Mouse (Mus musculus) forebrain, embryonic 13.5 days (tissue): Measurements from ENCODE around the gene Cd47. TPM values are rescaled to one million over a fixed set of nuclear protein-coding genes. Genes with fewer than 3 reads are reported as not detected.

Experiments used
- ATAC-seq: fragments of 200-750 bp; cut with Nextera tagmentation; 2 replicates; pipeline ENCODE4 v1.8.0; 2017
- H3K27ac ChIP-seq: fragments of 300-500 bp; sonication (generic); 2 replicates; pipeline ENCODE4 v1.5.1; 2015; ENCODE audit warnings: inconsistent platforms, mild to moderate bottlenecking, moderate library complexity
- H3K27me3 ChIP-seq: fragments of 300-500 bp; sonication (generic); 2 replicates; pipeline ENCODE4 v1.6.1; 2015; ENCODE audit warnings: mild to moderate bottlenecking, inconsistent platforms
- H3K36me3 ChIP-seq: fragments of 300-500 bp; sonication (generic); 2 replicates; pipeline ENCODE4 v1.6.1; 2015; ENCODE audit warnings: mild to moderate bottlenecking, inconsistent platforms; ENCODE audit not compliant: poor library complexity, severe bottlenecking
- H3K4me1 ChIP-seq: fragments of 300-500 bp; sonication (generic); 2 replicates; pipeline ENCODE4 v1.6.1; 2015; ENCODE audit warnings: inconsistent platforms
- H3K4me2 ChIP-seq: fragments of 300-500 bp; sonication (generic); 2 replicates; pipeline ENCODE4 v1.6.1; 2015; ENCODE audit warnings: inconsistent platforms, mild to moderate bottlenecking, moderate library complexity
- H3K4me3 ChIP-seq: fragments of 300-500 bp; sonication (generic); 2 replicates; pipeline ENCODE4 v1.5.1; 2015; ENCODE audit warnings: mild to moderate bottlenecking, inconsistent platforms
- H3K9ac ChIP-seq: fragments of 300-500 bp; sonication (generic); 2 replicates; pipeline ENCODE4 v1.6.1; 2015; ENCODE audit warnings: mild to moderate bottlenecking, inconsistent platforms
- H3K9me3 ChIP-seq: fragments of 300-500 bp; sonication (generic); replicated peaks from 2 replicates; pipeline ENCODE4 v1.6.1; 2016; ENCODE audit warnings: inconsistent platforms
- WGBS: fragments of 180-500 bp; shearing (Covaris S2); methylation state at CpG from one replicate; pipeline ENCODE4 v1.1.7; 2015; 5-methylcytosine and 5-hydroxymethylcytosine counted together
- polyA plus RNA-seq: library from polyadenylated mRNA; unstranded; fragments of >200 nt; fragmentation: Nextera tagmentation; extraction: Ambion mirVana; gene quantifications from 2 replicates; pipeline ENCODE4 v1.2.1, GENCODE M21; 2015

The Cd47 gene
- polyA plus RNA-seq, 1 experiment from 2014 or later: 80.4 TPM

GRCm38 (mm10) chr16:49796271-49796670 is 4.1 kb upstream of the Cd47 start:
- 90% methylated on average over 2 of the region's 2 CpGs for WGBS
- H3K36me3 ChIP-seq: no peaks in the 10 kb centered on the region
- no peak overlapping the region for H3K4me2 ChIP-seq
- no peaks in the 10 kb centered on the region for H3K27me3 ChIP-seq
- no peaks in the 10 kb centered on the region for H3K4me1 ChIP-seq
- no peak for ATAC-seq
- no peak overlapping the region for H3K27ac ChIP-seq
- H3K9me3 ChIP-seq: no peaks in the 10 kb centered on the region
- no peak overlapping the region for H3K9ac ChIP-seq
- H3K4me3 ChIP-seq: no peak overlapping the region

DNA sequence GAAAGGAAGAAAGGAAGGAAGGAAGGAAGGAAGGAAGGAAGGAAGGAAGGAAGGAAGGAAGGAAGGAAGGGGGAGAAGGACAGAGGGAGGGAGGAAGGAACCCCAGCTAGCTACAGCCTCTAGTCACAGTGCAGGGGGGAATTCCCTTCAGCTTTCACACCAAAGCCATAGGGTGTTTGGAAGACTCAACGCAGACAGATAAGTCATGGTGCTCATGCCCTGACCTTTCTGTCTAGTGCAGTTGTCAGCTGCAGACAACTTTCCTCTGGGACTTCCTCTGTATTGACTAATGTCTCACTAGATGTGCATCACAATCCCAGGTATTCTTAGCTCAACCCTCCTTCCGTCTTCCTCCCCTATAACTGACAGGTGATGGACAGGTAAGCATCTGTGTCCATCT is 3.4 kb upstream of the Cd47 start:
- Histone ChIP-seq H3K4me1 (no peaks in the 10 kb centered on the region), H3K4me2 (no peak overlapping the region)

DNA sequence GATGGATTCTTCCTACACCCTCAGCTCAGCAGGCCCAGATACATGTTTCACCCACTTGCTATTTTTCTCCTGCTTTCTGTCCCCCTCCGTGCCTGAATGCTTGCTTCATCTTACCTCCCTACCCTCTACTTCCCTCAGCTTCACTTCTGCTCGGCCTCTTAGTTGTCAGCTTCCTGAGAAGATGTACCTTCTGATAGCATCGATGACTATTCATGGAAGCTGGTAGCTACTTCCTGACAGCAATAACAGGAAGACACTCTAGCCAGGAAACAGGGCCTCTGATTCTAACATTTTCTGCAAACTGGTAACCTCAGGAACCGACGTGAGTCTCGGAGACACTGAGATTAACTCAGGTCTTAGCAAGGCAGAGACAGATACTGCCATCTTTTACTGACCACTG is 1.5 kb upstream of the Cd47 start:
- Histone ChIP-seq H3K9ac (no peak overlapping the region), H3K4me1 (peaks cover 5% of the 10 kb centered on the region), H3K27me3 (no peaks in the 10 kb centered on the region), H3K27ac (no peak overlapping the region), H3K4me2 (no peak overlapping the region), H3K4me3 (no peak overlapping the region), H3K9me3 (no peaks in the 10 kb centered on the region), H3K36me3 (no peaks in the 10 kb centered on the region)
- WGBS: 86% methylated on average over 6 of the region's 6 CpGs
- ATAC-seq: no peak

More for the DNA sequence above, 3.4 kb upstream of the Cd47 start:
- H3K27me3 ChIP-seq: no peaks in the 10 kb centered on the region
- H3K9me3 ChIP-seq: no peaks in the 10 kb centered on the region
- no peak overlapping the region for H3K4me3 ChIP-seq
- no peak for ATAC-seq
- H3K9ac ChIP-seq: no peak overlapping the region
- H3K36me3 ChIP-seq: no peaks in the 10 kb centered on the region
- H3K27ac ChIP-seq: no peak overlapping the region
- 91% methylated on average over 2 of the region's 2 CpGs for WGBS

GRCm38 (mm10) chr16:49800996-49801395 is 663 bp downstream of the Cd47 start:
- H3K27ac ChIP-seq: no peak overlapping the region
- ATAC-seq: no peak
- no peak overlapping the region for H3K4me3 ChIP-seq
- H3K4me2 ChIP-seq: no peak overlapping the region
- no peak overlapping the region for H3K9ac ChIP-seq
- peaks cover 20% of the 10 kb centered on the region for H3K4me1 ChIP-seq
- WGBS: 88% methylated on average over 5 of the region's 5 CpGs
- no peaks in the 10 kb centered on the region for H3K27me3 ChIP-seq
- no peaks in the 10 kb centered on the region for H3K36me3 ChIP-seq
- no peaks in the 10 kb centered on the region for H3K9me3 ChIP-seq

DNA sequence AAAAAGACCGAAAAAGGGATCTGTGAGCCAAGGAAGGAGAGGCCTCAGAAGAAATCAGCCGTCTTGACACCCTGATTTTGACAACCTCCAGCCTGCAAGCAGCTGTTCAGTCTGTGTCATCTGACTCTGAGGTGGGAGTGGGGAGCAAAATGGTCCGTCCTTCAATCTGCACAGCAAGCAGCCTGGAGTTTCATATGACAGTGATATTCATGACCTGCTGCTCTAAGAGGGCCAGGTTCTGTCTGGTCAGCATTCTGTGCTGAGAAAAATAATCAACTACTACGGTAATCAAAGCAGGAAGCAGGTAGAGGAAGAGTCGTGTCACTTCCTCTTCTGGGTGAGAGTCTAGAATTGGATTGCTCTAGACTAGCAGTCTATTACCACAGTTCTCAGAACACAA is 1.1 kb downstream of the Cd47 start:
- ATAC-seq: no peak
- Histone ChIP-seq H3K9ac (no peak overlapping the region), H3K4me3 (no peak overlapping the region), H3K27me3 (no peaks in the 10 kb centered on the region), H3K9me3 (no peaks in the 10 kb centered on the region), H3K4me2 (no peak overlapping the region), H3K4me1 (peaks cover 20% of the 10 kb centered on the region), H3K27ac (no peak overlapping the region), H3K36me3 (no peaks in the 10 kb centered on the region)
- WGBS: 75% methylated on average over 5 of the region's 5 CpGs

- no peak overlapping the region for H3K4me2 ChIP-seq
- H3K4me3 ChIP-seq: no peak overlapping the region
- peaks cover 20% of the 10 kb centered on the region for H3K4me1 ChIP-seq
- no peaks in the 10 kb centered on the region for H3K27me3 ChIP-seq
- H3K36me3 ChIP-seq: no peaks in the 10 kb centered on the region
- no peak overlapping the region for H3K9ac ChIP-seq
- H3K9me3 ChIP-seq: no peaks in the 10 kb centered on the region
- WGBS: 49% methylated on average over 2 of the region's 2 CpGs
- no peak overlapping the region for H3K27ac ChIP-seq
- ATAC-seq: no peak
These were observed 2.7 kb downstream of the Cd47 start for GRCm38 (mm10) chr16:49802993-49803392.

DNA sequence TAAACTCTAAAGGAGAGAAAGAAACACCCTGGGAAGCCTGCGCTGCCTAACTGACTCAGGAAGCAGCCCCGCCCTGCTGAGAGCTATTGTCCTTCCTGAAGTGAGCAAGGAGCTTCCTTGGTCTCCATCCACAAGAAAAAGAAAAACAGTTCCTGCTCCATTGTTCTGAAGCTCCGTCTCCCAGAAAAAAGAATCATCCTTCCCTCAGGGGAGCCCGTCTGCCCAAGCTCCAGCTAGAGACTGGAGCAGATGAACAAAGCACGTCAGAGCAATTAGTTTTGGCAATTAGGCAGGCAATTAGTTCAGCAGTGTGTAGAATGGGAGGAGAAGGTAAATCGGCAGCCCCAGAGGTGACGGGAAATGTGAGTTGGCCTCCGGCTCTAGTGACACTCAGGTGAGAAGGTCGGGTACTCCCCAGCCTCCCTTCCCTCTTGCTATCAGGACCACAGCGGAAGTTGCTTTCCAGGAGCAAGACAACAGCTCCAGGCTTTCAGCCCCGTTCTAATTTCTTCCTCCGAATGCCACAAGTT is 3.7 kb downstream of the Cd47 start:
- H3K27ac ChIP-seq: peak overlapping the region; percentile 63

DNA sequence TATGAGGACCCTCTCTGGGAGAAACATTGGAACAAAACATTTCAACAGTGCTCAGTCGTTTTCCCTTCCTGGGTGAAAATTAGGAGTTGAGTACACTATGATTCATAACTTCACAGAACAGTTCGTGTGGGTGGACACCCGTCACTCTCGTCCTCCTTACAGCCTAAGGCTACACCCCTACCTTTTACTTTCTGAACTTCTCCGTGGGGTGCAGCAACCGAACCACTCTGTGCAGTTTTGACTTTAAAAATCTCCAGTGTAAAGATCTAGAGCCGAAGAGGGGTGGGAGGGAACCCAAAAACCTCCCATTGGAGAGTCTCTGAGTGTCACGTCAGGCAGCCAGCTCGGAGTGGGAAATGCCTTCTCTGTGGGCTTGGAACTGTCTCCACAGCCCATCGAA is 6.6 kb downstream of the Cd47 start:
- Histone ChIP-seq H3K27me3 (no peaks in the 10 kb centered on the region), H3K4me2 (no peak overlapping the region), H3K4me1 (peaks cover 20% of the 10 kb centered on the region), H3K9ac (no peak overlapping the region), H3K9me3 (no peaks in the 10 kb centered on the region), H3K4me3 (no peak overlapping the region), H3K36me3 (no peaks in the 10 kb centered on the region), H3K27ac (no peak overlapping the region)
- ATAC-seq: no peak
- 83% methylated on average over 10 of the region's 10 CpGs for WGBS

More for the DNA sequence above, 3.7 kb downstream of the Cd47 start:
- no peaks in the 10 kb centered on the region for H3K27me3 ChIP-seq
- no peaks in the 10 kb centered on the region for H3K9me3 ChIP-seq
- H3K9ac ChIP-seq: peak overlapping the region; percentile 45
- H3K36me3 ChIP-seq: no peaks in the 10 kb centered on the region
- peaks cover 20% of the 10 kb centered on the region for H3K4me1 ChIP-seq
- 2% methylated on average over 12 of the region's 12 CpGs for WGBS
- H3K4me3 ChIP-seq: peak overlapping the region; percentile 33
- ATAC-seq: peak; percentile 81
- peak overlapping the region; percentile 61 for H3K4me2 ChIP-seq

DNA sequence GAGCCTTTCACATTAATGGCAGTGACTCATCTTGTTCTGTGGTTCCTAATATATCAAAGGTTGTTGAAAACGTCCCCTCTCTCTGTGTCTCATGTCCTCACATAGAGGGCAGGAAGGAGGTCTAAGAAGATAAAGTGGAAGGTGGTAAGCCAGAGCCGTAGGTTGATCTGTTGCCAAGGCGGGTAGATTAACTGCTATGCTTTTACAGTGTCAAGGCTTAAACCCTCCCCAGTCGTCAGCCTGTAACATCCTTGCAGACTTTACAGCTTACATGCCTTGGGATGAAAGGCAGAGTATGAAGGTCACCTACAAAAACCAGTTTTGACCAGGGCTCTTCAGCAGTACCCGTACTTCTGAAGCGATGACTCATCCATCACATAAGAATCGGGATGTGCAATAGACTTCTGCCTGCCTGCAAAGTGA is 7.1 kb downstream of the Cd47 start:
- no peak for ATAC-seq
- H3K4me2 ChIP-seq: no peak overlapping the region
- no peak overlapping the region for H3K4me3 ChIP-seq
- no peak overlapping the region for H3K27ac ChIP-seq
- H3K9ac ChIP-seq: no peak overlapping the region
- H3K4me1 ChIP-seq: peaks cover 20% of the 10 kb centered on the region
- no peaks in the 10 kb centered on the region for H3K27me3 ChIP-seq
- 87% methylated on average over 7 of the region's 7 CpGs for WGBS
- H3K36me3 ChIP-seq: no peaks in the 10 kb centered on the region
- H3K9me3 ChIP-seq: no peaks in the 10 kb centered on the region

DNA sequence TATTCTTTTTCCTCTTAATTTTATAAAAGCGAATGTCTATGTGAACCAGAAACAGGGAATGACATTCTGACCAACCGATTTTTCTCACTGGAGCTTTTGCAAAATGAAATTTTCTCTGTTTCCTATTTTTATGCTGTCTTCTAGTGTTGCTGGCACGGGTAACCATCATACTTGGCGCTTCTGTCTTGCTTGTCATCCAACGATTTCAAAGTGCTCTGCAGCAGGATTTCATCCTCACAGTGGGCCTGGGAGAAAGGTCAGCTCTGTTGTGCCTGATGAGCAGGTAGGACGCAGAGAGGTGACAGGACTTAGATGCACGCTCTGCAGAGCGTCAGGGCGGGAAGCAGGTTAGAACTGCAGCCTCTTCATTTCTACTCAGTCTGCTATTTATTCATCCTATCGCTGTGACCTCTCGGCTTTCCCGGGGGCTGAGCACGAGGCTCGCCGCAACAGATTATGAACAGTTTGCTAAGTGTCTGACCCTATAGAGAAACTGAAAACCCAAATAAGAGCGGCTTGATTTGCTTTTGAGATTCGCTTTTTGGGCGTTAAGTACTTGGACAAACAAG is 7.6 kb downstream of the Cd47 start:
- no peaks in the 10 kb centered on the region for H3K27me3 ChIP-seq
- H3K36me3 ChIP-seq: no peaks in the 10 kb centered on the region
- H3K4me2 ChIP-seq: no peak overlapping the region
- peaks cover 20% of the 10 kb centered on the region for H3K4me1 ChIP-seq
- ATAC-seq: no peak
- 88% methylated on average over 18 of the region's 18 CpGs for WGBS
- no peak overlapping the region for H3K27ac ChIP-seq
- no peaks in the 10 kb centered on the region for H3K9me3 ChIP-seq
- H3K4me3 ChIP-seq: no peak overlapping the region
- no peak overlapping the region for H3K9ac ChIP-seq

GRCm38 (mm10) chr16:49811897-49812296 is 11.6 kb downstream of the Cd47 start:
- WGBS: 82% methylated on average over 2 of the region's 2 CpGs

DNA sequence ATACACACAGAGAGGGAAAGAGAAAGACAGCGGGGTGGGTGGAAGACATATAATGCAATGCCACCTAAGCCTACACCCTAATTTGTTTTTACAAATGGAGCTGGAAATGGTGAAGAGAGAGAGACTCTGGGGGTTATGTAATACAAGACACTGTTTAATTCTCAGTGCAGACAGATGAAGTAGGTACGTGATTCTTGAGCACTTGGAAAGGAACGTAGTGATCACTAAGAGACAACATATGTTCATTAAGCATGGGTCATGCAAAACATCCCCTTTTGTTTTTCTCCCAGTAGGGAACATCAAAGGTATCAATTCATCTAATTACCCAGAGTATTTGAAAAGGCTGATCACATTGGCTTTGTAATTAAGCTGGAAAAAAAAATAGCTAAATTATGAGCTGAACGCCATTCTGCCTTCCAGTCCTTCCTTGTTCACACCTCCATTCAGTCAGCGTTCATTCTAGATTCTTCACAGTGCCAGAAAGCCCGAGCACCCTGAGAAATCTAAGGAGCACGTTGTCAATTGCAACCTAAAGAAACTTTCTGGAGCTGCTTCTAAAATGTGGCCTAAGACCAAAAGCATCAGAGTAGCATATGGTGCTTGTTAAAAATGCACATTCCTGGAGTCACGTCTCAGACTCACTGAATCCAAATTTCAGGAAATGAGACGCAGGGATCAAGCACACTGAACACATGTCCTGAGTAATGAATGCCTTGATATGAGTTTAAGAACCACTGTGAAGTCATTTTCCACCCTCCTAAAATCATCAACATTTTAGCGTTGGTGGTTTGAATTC is 12.7 kb downstream of the Cd47 start:
- Histone ChIP-seq H3K9ac (no peak overlapping the region), H3K4me1 (no peaks in the 10 kb centered on the region), H3K27ac (no peak overlapping the region), H3K36me3 (no peaks in the 10 kb centered on the region), H3K9me3 (no peaks in the 10 kb centered on the region), H3K27me3 (no peaks in the 10 kb centered on the region), H3K4me3 (no peak overlapping the region), H3K4me2 (no peak overlapping the region)
- peak; percentile 53; the same call in 1 of the 2 replicates for ATAC-seq
- 53% methylated on average over 10 of the region's 10 CpGs for WGBS

More at GRCm38 (mm10) chr16:49811897-49812296, 11.6 kb downstream of the Cd47 start:
- no peaks in the 10 kb centered on the region for H3K9me3 ChIP-seq
- H3K4me1 ChIP-seq: no peaks in the 10 kb centered on the region
- H3K9ac ChIP-seq: no peak overlapping the region
- ATAC-seq: no peak
- H3K4me3 ChIP-seq: no peak overlapping the region
- no peak overlapping the region for H3K27ac ChIP-seq
- no peaks in the 10 kb centered on the region for H3K36me3 ChIP-seq
- no peak overlapping the region for H3K4me2 ChIP-seq
- no peaks in the 10 kb centered on the region for H3K27me3 ChIP-seq
